Comparison of ENCODE assay signal across 29 mouse cellular contexts in genomic region chr4:32037267-32037666, GRCm38 (mm10).
A peak's percentile ranks its signal among the peaks of the same experiment; 100 is the strongest.
DNase-seq lines count a peak whose midpoint lies in the region; ATAC-seq and TF ChIP-seq lines count a peak whose summit lies in the region.
"Had no signal": no experiment of that assay in that cellular context is flagged by ENCODE, and none has a peak within 500 bp of the region (broad histone marks: within the 10 kb centered on the region; RNA-seq: fewer than 3 reads in every experiment).

No protein-coding gene starts in this region.

- ATAC-seq in hindbrain, embryonic 13.5 days (ENCODE audit: low FRiP score): no peak
- no peak for ATAC-seq in hindbrain, postnatal 0 days
- ATAC-seq: intestine, embryonic 15.5 days; liver, postnatal 0 days; lung, postnatal 0 days had no signal

- H3K9ac ChIP-seq in hindbrain, embryonic 13.5 days: no peak overlapping the region
- no peak overlapping the region for H3K9ac ChIP-seq in hindbrain, postnatal 0 days (replicated peaks; ENCODE audit: low read length)
- H3K9ac ChIP-seq: embryonic facial prominence, embryonic 12.5 days; forebrain, embryonic 12.5 days; hindbrain, embryonic 15.5 days; intestine, embryonic 15.5 days; liver, postnatal 0 days had no signal

- no peak overlapping the region for H3K4me3 ChIP-seq in heart, embryonic 10.5 days
- H3K4me3 ChIP-seq in hindbrain, embryonic 13.5 days: no peak overlapping the region
- H3K4me3 ChIP-seq in hindbrain, postnatal 0 days (ENCODE audit: low read length): no peak overlapping the region
- H3K4me3 ChIP-seq: embryonic facial prominence, embryonic 12.5 days; forebrain, embryonic 12.5 days; hindbrain, embryonic 15.5 days; intestine, embryonic 15.5 days; layer of hippocampus, adult 2 months; midbrain, embryonic 10.5 days had no signal

- no peak for DNase-seq in heart, embryonic 10.5 days (ENCODE audit: low spot score)
- no peak for DNase-seq in heart, adult 18-20 months
- DNase-seq in hindbrain, postnatal 0 days (ENCODE audit: low spot score): no peak
- DNase-seq in brain, adult 2 months (ENCODE audit: low read depth, low spot score): peak; percentile 27
- DNase-seq in mesoderm, embryonic 11.5 days (ENCODE audit: low read depth, low spot score): peak; percentile 34
- no peak for DNase-seq in yolk sac, embryonic 10.5 days (ENCODE audit: low spot score)
- DNase-seq: adrenal gland, adult 2 months; B cell, adult 2 months; cerebellum, adult 18-20 months; cerebellum, postnatal 14 days; gastrocnemius, postnatal 25 days; kidney, adult 8-10 months; kidney, postnatal 14 days; liver, postnatal 0 days; retina, postnatal 1 day; right cerebral cortex, postnatal 25 days; spleen, adult 18-20 months had no signal

- no peak overlapping the region for H3K4me2 ChIP-seq in hindbrain, embryonic 13.5 days
- no peak overlapping the region for H3K4me2 ChIP-seq in hindbrain, postnatal 0 days (ENCODE audit: low read depth, low read length)
- H3K4me2 ChIP-seq: embryonic facial prominence, embryonic 12.5 days; forebrain, embryonic 12.5 days; hindbrain, embryonic 15.5 days; intestine, embryonic 15.5 days; liver, embryonic 11.5 days had no signal

- peaks cover 10% of the 10 kb centered on the region; the same call in 1 of the 2 replicates for H3K4me1 ChIP-seq in heart, embryonic 10.5 days
- H3K4me1 ChIP-seq in hindbrain, embryonic 13.5 days (replicated peaks): peaks cover 8% of the 10 kb centered on the region
- no peaks in the 10 kb centered on the region; the same call in 1 of the 2 replicates for H3K4me1 ChIP-seq in hindbrain, postnatal 0 days (ENCODE audit: insufficient read depth, low read length)
- H3K4me1 ChIP-seq: embryonic facial prominence, embryonic 12.5 days; intestine, embryonic 15.5 days had no signal

- 57% methylated on average over 7 of the region's 7 CpGs for WGBS in heart, embryonic 10.5 days
- WGBS in hindbrain, embryonic 13.5 days: 68% methylated on average over 7 of the region's 7 CpGs
- WGBS in hindbrain, postnatal 0 days: 62% methylated on average over 7 of the region's 7 CpGs

- no peaks in the 10 kb centered on the region for H3K36me3 ChIP-seq in heart, embryonic 10.5 days
- H3K36me3 ChIP-seq in hindbrain, embryonic 13.5 days: no peaks in the 10 kb centered on the region
- no peaks in the 10 kb centered on the region for H3K36me3 ChIP-seq in hindbrain, postnatal 0 days (ENCODE audit: insufficient read depth, low read length)
- H3K36me3 ChIP-seq: embryonic facial prominence, embryonic 12.5 days; forebrain, embryonic 12.5 days; G1E; hindbrain, embryonic 15.5 days; intestine, embryonic 15.5 days; midbrain, embryonic 10.5 days had no signal

- no peak for TF ChIP-seq CTCF in hindbrain, postnatal 0 days (IDR thresholded peaks at IDR 0.05; ENCODE audit: low read depth)

- no peaks in the 10 kb centered on the region for H3K27me3 ChIP-seq in heart, embryonic 10.5 days (ENCODE audit: insufficient read depth, poor library complexity, severe bottlenecking)
- no peaks in the 10 kb centered on the region for H3K27me3 ChIP-seq in hindbrain, embryonic 13.5 days
- H3K27me3 ChIP-seq in hindbrain, postnatal 0 days (ENCODE audit: insufficient read depth, low read length): no peaks in the 10 kb centered on the region
- H3K27me3 ChIP-seq: CH12.LX; embryonic facial prominence, embryonic 12.5 days; forebrain, embryonic 12.5 days; hindbrain, embryonic 15.5 days; intestine, embryonic 15.5 days had no signal

- no peaks in the 10 kb centered on the region for H3K9me3 ChIP-seq in heart, embryonic 10.5 days
- no peaks in the 10 kb centered on the region for H3K9me3 ChIP-seq in hindbrain, embryonic 13.5 days
- no peaks in the 10 kb centered on the region for H3K9me3 ChIP-seq in hindbrain, postnatal 0 days (ENCODE audit: low read length)
- H3K9me3 ChIP-seq: embryonic facial prominence, embryonic 12.5 days; forebrain, embryonic 12.5 days; G1E; hindbrain, embryonic 15.5 days; intestine, embryonic 15.5 days; midbrain, embryonic 10.5 days had no signal

- H3K27ac ChIP-seq in heart, embryonic 10.5 days: peak overlapping the region; percentile 60; the same call in 1 of the 2 replicates
- H3K27ac ChIP-seq in hindbrain, embryonic 13.5 days: 0 out of 2 replicates have a peak overlapping the region, but pooled peaks have one; percentile 48
- no peak overlapping the region for H3K27ac ChIP-seq in hindbrain, postnatal 0 days
- H3K27ac ChIP-seq: embryonic facial prominence, embryonic 12.5 days; forebrain, embryonic 12.5 days; hindbrain, embryonic 15.5 days; intestine, embryonic 15.5 days; layer of hippocampus, adult 2 months; macrophage; midbrain, embryonic 10.5 days had no signal

Comparison
In these comparisons a context has a peak if more than half of its experiments do, and no peak if none do; other contexts are left out.
1. DNase-seq: peak in brain, adult 2 months (single experiment) and mesoderm, embryonic 11.5 days (single experiment); none in heart, embryonic 10.5 days (single experiment), heart, adult 18-20 months (0 of 2), hindbrain, postnatal 0 days (single experiment) and yolk sac, embryonic 10.5 days (single experiment).